Mouse (Mus musculus) embryo, embryonic 10.5 days (tissue): ENCODE measurements around the gene Clec4g.

Experiments used
- DNase-seq: peaks from one replicate; pipeline ENCODE4 v3.0.0-alpha.2; 2015; ENCODE audit warnings: low spot score

The Clec4g gene

GRCm38 (mm10) chr8:3679236-3679635, 41.2 kb downstream of the Clec4g start:
- DNase-seq = no peak

- DNase-seq = no peak
Observed at GRCm38 (mm10) chr8:3678831-3679230, 41.6 kb downstream of the Clec4g start.

GRCm38 (mm10) chr8:3676993-3677579, 43.4 kb downstream of the Clec4g start:
- peak; percentile 48 for DNase-seq

- peak; percentile 95 for DNase-seq
Observed at GRCm38 (mm10) chr8:3676131-3676992, 44.1 kb downstream of the Clec4g start, which contains the start of gene Trappc5. Gene Trappc5, plus strand, starts transcription at chr8:3676299.

- no peak for DNase-seq
Observed at GRCm38 (mm10) chr8:3674671-3675070, 45.8 kb downstream of the Clec4g start.

GRCm38 (mm10) chr8:3671980-3672491, 48.4 kb downstream of the Clec4g start, which contains the start of gene Fcor:
Gene Fcor, minus strand, starts transcription at chr8:3672362.
- peak; percentile 90 for DNase-seq

GRCm38 (mm10) chr8:3670388-3670787, 50.1 kb downstream of the Clec4g start:
- no peak for DNase-seq

- no peak for DNase-seq
Observed at GRCm38 (mm10) chr8:3665507-3665906, 54.9 kb downstream of the Clec4g start, which contains the start of gene Mcemp1. Gene Mcemp1, plus strand, starts transcription at chr8:3665754.

GRCm38 (mm10) chr8:3664405-3664804, 56.0 kb downstream of the Clec4g start:
- DNase-seq = no peak

GRCm38 (mm10) chr8:3660889-3661288, 59.6 kb downstream of the Clec4g start:
- no peak for DNase-seq
